Mouse (Mus musculus): ENCODE measurements at regions not wholly inside any gene's neighbourhood (a gene's known extent, or its start where the extent isn't known, plus 50 kb on each side); places are given as distances from the start of the nearest gene placed in this dataset.

GRCm38 (mm10) chr16:71622664-71623063 lies 685.4 kb upstream of the Robo1 start:
- Histone ChIP-seq H3K4me2 (ENCODE audit: low read depth, severe bottlenecking) (no peak overlapping the region), H3K27ac (replicated peaks; ENCODE audit: low read depth, low read length) (no peak overlapping the region), H3K27me3 (ENCODE audit: control insufficient read depth, insufficient read depth, low read length) (no peaks in the 10 kb centered on the region), H3K9me3 (ENCODE audit: control insufficient read depth, low read length) (no peaks in the 10 kb centered on the region), H3K36me3 (ENCODE audit: control insufficient read depth, insufficient read depth, low read length) (no peaks in the 10 kb centered on the region), H3K9ac (ENCODE audit: low read length) (no peak overlapping the region), H3K4me3 (ENCODE audit: low read depth, low read length) (no peak overlapping the region), H3K4me1 (ENCODE audit: control insufficient read depth, insufficient read depth, low read length) (no peaks in the 10 kb centered on the region)
- no peak for ATAC-seq (ENCODE audit: insufficient number of reproducible peaks, low FRiP score, low TSS enrichment, low read depth)
- DNase-seq (ENCODE audit: low spot score): no peak
- 86% methylated on average over 8 of the region's 8 CpGs for WGBS

GRCm38 (mm10) chr16:71640361-71640760 lies 667.7 kb upstream of the Robo1 start:
- 88% methylated on average over 2 of the region's 2 CpGs for WGBS
- DNase-seq (ENCODE audit: low spot score) (no peak), ATAC-seq (ENCODE audit: insufficient number of reproducible peaks, low FRiP score, low TSS enrichment, low read depth) (no peak)
- H3K9ac ChIP-seq (ENCODE audit: low read length): no peak overlapping the region
- no peaks in the 10 kb centered on the region for H3K27me3 ChIP-seq (ENCODE audit: control insufficient read depth, insufficient read depth, low read length)
- no peak overlapping the region for H3K4me3 ChIP-seq (ENCODE audit: low read depth, low read length)
- no peaks in the 10 kb centered on the region for H3K4me1 ChIP-seq (ENCODE audit: control insufficient read depth, insufficient read depth, low read length)
- H3K27ac ChIP-seq (replicated peaks; ENCODE audit: low read depth, low read length): no peak overlapping the region
- H3K36me3 ChIP-seq (ENCODE audit: control insufficient read depth, insufficient read depth, low read length): no peaks in the 10 kb centered on the region
- no peaks in the 10 kb centered on the region for H3K9me3 ChIP-seq (ENCODE audit: control insufficient read depth, low read length)
- no peak overlapping the region for H3K4me2 ChIP-seq (ENCODE audit: low read depth, severe bottlenecking)

- Histone ChIP-seq H3K27ac (replicated peaks; ENCODE audit: low read depth, low read length) (no peak overlapping the region), H3K36me3 (ENCODE audit: control insufficient read depth, insufficient read depth, low read length) (no peaks in the 10 kb centered on the region), H3K9me3 (ENCODE audit: control insufficient read depth, low read length) (no peaks in the 10 kb centered on the region), H3K4me3 (ENCODE audit: low read depth, low read length) (no peak overlapping the region), H3K4me2 (ENCODE audit: low read depth, severe bottlenecking) (no peak overlapping the region), H3K4me1 (ENCODE audit: control insufficient read depth, insufficient read depth, low read length) (no peaks in the 10 kb centered on the region), H3K27me3 (ENCODE audit: control insufficient read depth, insufficient read depth, low read length) (no peaks in the 10 kb centered on the region), H3K9ac (ENCODE audit: low read length) (no peak overlapping the region)
- whole genome bisulfite sequencing: 86% methylated on average over 6 of the region's 6 CpGs
- DNase-seq (ENCODE audit: low spot score) (no peak), ATAC-seq (ENCODE audit: insufficient number of reproducible peaks, low FRiP score, low TSS enrichment, low read depth) (no peak)
These were observed 664.9 kb upstream of the Robo1 start for GRCm38 (mm10) chr16:71643223-71643622.

- Histone ChIP-seq H3K4me2 (ENCODE audit: low read depth, severe bottlenecking) (no peak overlapping the region), H3K27ac (replicated peaks; ENCODE audit: low read depth, low read length) (no peak overlapping the region), H3K4me1 (ENCODE audit: control insufficient read depth, insufficient read depth, low read length) (no peaks in the 10 kb centered on the region), H3K9me3 (ENCODE audit: control insufficient read depth, low read length) (no peaks in the 10 kb centered on the region), H3K36me3 (ENCODE audit: control insufficient read depth, insufficient read depth, low read length) (no peaks in the 10 kb centered on the region), H3K27me3 (ENCODE audit: control insufficient read depth, insufficient read depth, low read length) (no peaks in the 10 kb centered on the region), H3K4me3 (ENCODE audit: low read depth, low read length) (no peak overlapping the region), H3K9ac (ENCODE audit: low read length) (no peak overlapping the region)
- DNase-seq (ENCODE audit: low spot score) (peak; percentile 68), ATAC-seq (ENCODE audit: insufficient number of reproducible peaks, low FRiP score, low TSS enrichment, low read depth) (no peak)
- 2% methylated on average over 2 of the region's 2 CpGs for WGBS
These were observed 629.9 kb upstream of the Robo1 start for GRCm38 (mm10) chr16:71678075-71678701.

GRCm38 (mm10) chr16:71693464-71693863 lies 614.6 kb upstream of the Robo1 start:
- H3K27ac ChIP-seq (replicated peaks; ENCODE audit: low read depth, low read length): no peak overlapping the region
- H3K4me3 ChIP-seq (ENCODE audit: low read depth, low read length): no peak overlapping the region
- no peaks in the 10 kb centered on the region for H3K27me3 ChIP-seq (ENCODE audit: control insufficient read depth, insufficient read depth, low read length)
- no peak overlapping the region for H3K9ac ChIP-seq (ENCODE audit: low read length)
- WGBS: 26% methylated on average over 4 of the region's 4 CpGs
- no peak for DNase-seq (ENCODE audit: low spot score)
- no peaks in the 10 kb centered on the region for H3K4me1 ChIP-seq (ENCODE audit: control insufficient read depth, insufficient read depth, low read length)
- H3K36me3 ChIP-seq (ENCODE audit: control insufficient read depth, insufficient read depth, low read length): no peaks in the 10 kb centered on the region
- no peak overlapping the region for H3K4me2 ChIP-seq (ENCODE audit: low read depth, severe bottlenecking)
- no peaks in the 10 kb centered on the region for H3K9me3 ChIP-seq (ENCODE audit: control insufficient read depth, low read length)
- ATAC-seq (ENCODE audit: insufficient number of reproducible peaks, low FRiP score, low TSS enrichment, low read depth): no peak

GRCm38 (mm10) chr16:71705846-71706245 lies 602.3 kb upstream of the Robo1 start:
- DNase-seq (ENCODE audit: low spot score) (no peak), ATAC-seq (ENCODE audit: insufficient number of reproducible peaks, low FRiP score, low TSS enrichment, low read depth) (no peak)
- no peaks in the 10 kb centered on the region for H3K9me3 ChIP-seq (ENCODE audit: control insufficient read depth, low read length)
- H3K4me1 ChIP-seq (ENCODE audit: control insufficient read depth, insufficient read depth, low read length): no peaks in the 10 kb centered on the region
- no peak overlapping the region for H3K4me2 ChIP-seq (ENCODE audit: low read depth, severe bottlenecking)
- no peaks in the 10 kb centered on the region for H3K27me3 ChIP-seq (ENCODE audit: control insufficient read depth, insufficient read depth, low read length)
- H3K4me3 ChIP-seq (ENCODE audit: low read depth, low read length): no peak overlapping the region
- H3K36me3 ChIP-seq (ENCODE audit: control insufficient read depth, insufficient read depth, low read length): no peaks in the 10 kb centered on the region
- no peak overlapping the region for H3K27ac ChIP-seq (replicated peaks; ENCODE audit: low read depth, low read length)
- H3K9ac ChIP-seq (ENCODE audit: low read length): no peak overlapping the region

GRCm38 (mm10) chr16:71709684-71710083 lies 598.4 kb upstream of the Robo1 start:
- Histone ChIP-seq H3K4me2 (ENCODE audit: low read depth, severe bottlenecking) (no peak overlapping the region), H3K4me1 (ENCODE audit: control insufficient read depth, insufficient read depth, low read length) (no peaks in the 10 kb centered on the region), H3K9ac (ENCODE audit: low read length) (no peak overlapping the region), H3K9me3 (ENCODE audit: control insufficient read depth, low read length) (no peaks in the 10 kb centered on the region), H3K27me3 (ENCODE audit: control insufficient read depth, insufficient read depth, low read length) (no peaks in the 10 kb centered on the region), H3K27ac (replicated peaks; ENCODE audit: low read depth, low read length) (no peak overlapping the region), H3K36me3 (ENCODE audit: control insufficient read depth, insufficient read depth, low read length) (no peaks in the 10 kb centered on the region), H3K4me3 (ENCODE audit: low read depth, low read length) (no peak overlapping the region)
- ATAC-seq (ENCODE audit: insufficient number of reproducible peaks, low FRiP score, low TSS enrichment, low read depth) (no peak), DNase-seq (ENCODE audit: low spot score) (no peak)
- 91% methylated on average over 3 of the region's 3 CpGs for WGBS

- no peak overlapping the region for H3K9ac ChIP-seq (ENCODE audit: low read length)
- 83% methylated on average over 2 of the region's 2 CpGs for WGBS
These were observed 596.2 kb upstream of the Robo1 start for GRCm38 (mm10) chr16:71711879-71712278.

GRCm38 (mm10) chr16:71717207-71717606 lies 590.9 kb upstream of the Robo1 start:
- ATAC-seq (ENCODE audit: insufficient number of reproducible peaks, low FRiP score, low TSS enrichment, low read depth): no peak

More at GRCm38 (mm10) chr16:71711879-71712278, 596.2 kb upstream of the Robo1 start:
- Histone ChIP-seq H3K4me3 (ENCODE audit: low read depth, low read length) (no peak overlapping the region), H3K27me3 (ENCODE audit: control insufficient read depth, insufficient read depth, low read length) (no peaks in the 10 kb centered on the region), H3K4me1 (ENCODE audit: control insufficient read depth, insufficient read depth, low read length) (no peaks in the 10 kb centered on the region), H3K4me2 (ENCODE audit: low read depth, severe bottlenecking) (no peak overlapping the region), H3K9me3 (ENCODE audit: control insufficient read depth, low read length) (no peaks in the 10 kb centered on the region), H3K27ac (replicated peaks; ENCODE audit: low read depth, low read length) (no peak overlapping the region), H3K36me3 (ENCODE audit: control insufficient read depth, insufficient read depth, low read length) (no peaks in the 10 kb centered on the region)
- DNase-seq (ENCODE audit: low spot score) (no peak), ATAC-seq (ENCODE audit: insufficient number of reproducible peaks, low FRiP score, low TSS enrichment, low read depth) (no peak)

More at GRCm38 (mm10) chr16:71717207-71717606, 590.9 kb upstream of the Robo1 start:
- Histone ChIP-seq H3K27ac (replicated peaks; ENCODE audit: low read depth, low read length) (no peak overlapping the region), H3K9me3 (ENCODE audit: control insufficient read depth, low read length) (no peaks in the 10 kb centered on the region), H3K9ac (ENCODE audit: low read length) (no peak overlapping the region), H3K4me3 (ENCODE audit: low read depth, low read length) (no peak overlapping the region), H3K4me1 (ENCODE audit: control insufficient read depth, insufficient read depth, low read length) (no peaks in the 10 kb centered on the region), H3K27me3 (ENCODE audit: control insufficient read depth, insufficient read depth, low read length) (no peaks in the 10 kb centered on the region), H3K4me2 (ENCODE audit: low read depth, severe bottlenecking) (no peak overlapping the region), H3K36me3 (ENCODE audit: control insufficient read depth, insufficient read depth, low read length) (no peaks in the 10 kb centered on the region)
- DNase-seq (ENCODE audit: low spot score): no peak
- 67% methylated on average over 3 of the region's 3 CpGs for WGBS
